ENCODE assay signal across 10 mouse cellular contexts in genomic region chr15:77243876-77244560, GRCm38 (mm10).
DNase-seq lines count a peak whose midpoint lies in the region; ATAC-seq and TF ChIP-seq lines count a peak whose summit lies in the region.
"Had no signal": no experiment of that assay in that cellular context is flagged by ENCODE, and none has a peak within 500 bp of the region (broad histone marks: within the 10 kb centered on the region; RNA-seq: fewer than 3 reads in every experiment).

No protein-coding gene starts in this region.

- no peak for TF ChIP-seq POLR2A in thymus, adult 2 months (IDR thresholded peaks at IDR 0.05; ENCODE audit: control insufficient read depth, extremely low read depth, insufficient read depth, low read length, poor library complexity)

- peak overlapping the region; percentile 56 for H3K9ac ChIP-seq in hindbrain, embryonic 15.5 days
- peak overlapping the region; percentile 25; the same call in 1 of the 2 replicates for H3K9ac ChIP-seq in neural tube, embryonic 14.5 days (replicated peaks; ENCODE audit: low read depth, low read length)
- H3K9ac ChIP-seq: lung, embryonic 15.5 days had no signal

- peak; percentile 45 to 80 for DNase-seq in adrenal gland, adult (ENCODE audit: inconsistent age in 2 of 2, low spot score in 1 of 2)
- no peak for DNase-seq in adrenal gland, postnatal 4 days (ENCODE audit: low spot score in 2 of 2)
- DNase-seq in left cerebral cortex, adult 2 months (ENCODE audit: extremely low spot score in 1 of 2, low spot score in 2 of 2) = no peak
- no peak for DNase-seq in left cerebral cortex, postnatal 25 days (ENCODE audit: low spot score in 2 of 2)
- no peak for DNase-seq in thymus, postnatal 36 days
- DNase-seq in thymus, adult 2 months = no peak

- intact Hi-C loops in left cerebral cortex, adult 2 months (cut with DNase I) = loop anchor here (5.0 kb wide), 1 partner anchor 113 kb away; no protein-coding TSS in a partner anchor
- intact Hi-C loops in left cerebral cortex, postnatal 25 days (cut with DNase I) = no loop called here

- 82% methylated on average over 5 of the region's 5 CpGs for WGBS in hindbrain, embryonic 15.5 days
- 82% methylated on average over 5 of the region's 5 CpGs for WGBS in neural tube, embryonic 14.5 days
- 94% methylated on average over 5 of the region's 5 CpGs for WGBS in thymus, adult 2 months

- H3K27me3 ChIP-seq in hindbrain, embryonic 15.5 days = no peaks in the 10 kb centered on the region
- no peaks in the 10 kb centered on the region for H3K27me3 ChIP-seq in neural tube, embryonic 14.5 days (ENCODE audit: control insufficient read depth, insufficient read depth, low read length)
- no peaks in the 10 kb centered on the region for H3K27me3 ChIP-seq in thymus, adult 2 months (ENCODE audit: control insufficient read depth, insufficient read depth, low read length)
- H3K27me3 ChIP-seq: lung, embryonic 15.5 days had no signal

- peak overlapping the region; percentile 98 for H3K27ac ChIP-seq in left cerebral cortex, adult 2 months
- H3K27ac ChIP-seq in hindbrain, embryonic 15.5 days (replicated peaks) = peak overlapping the region; percentile 73
- no peak overlapping the region for H3K27ac ChIP-seq in neural tube, embryonic 14.5 days (ENCODE audit: low read depth, low read length)
- no peak overlapping the region for H3K27ac ChIP-seq in thymus, adult 2 months (ENCODE audit: control insufficient read depth, insufficient read depth, low read length)
- H3K27ac ChIP-seq: lung, embryonic 15.5 days had no signal

- H3K4me3 ChIP-seq in left cerebral cortex, adult 2 months = peak overlapping the region; percentile 56
- peak overlapping the region; percentile 45 for H3K4me3 ChIP-seq in hindbrain, embryonic 15.5 days
- peak overlapping the region; percentile 32 for H3K4me3 ChIP-seq in neural tube, embryonic 14.5 days (ENCODE audit: low read depth, low read length)
- no peak overlapping the region for H3K4me3 ChIP-seq in thymus, adult 2 months (ENCODE audit: control insufficient read depth, insufficient read depth, low read length)
- H3K4me3 ChIP-seq: lung, embryonic 15.5 days had no signal

- peaks cover 50% of the 10 kb centered on the region for H3K4me1 ChIP-seq in hindbrain, embryonic 15.5 days (replicated peaks)
- H3K4me1 ChIP-seq in neural tube, embryonic 14.5 days (ENCODE audit: control insufficient read depth, insufficient read depth, low read length) = peaks cover 16% of the 10 kb centered on the region
- no peaks in the 10 kb centered on the region for H3K4me1 ChIP-seq in thymus, adult 2 months (replicated peaks; ENCODE audit: control insufficient read depth, insufficient read depth, low read length)

- no peak for ATAC-seq in hindbrain, embryonic 15.5 days (ENCODE audit: low FRiP score, low read depth)
- ATAC-seq in neural tube, embryonic 14.5 days (ENCODE audit: low read depth) = no peak
- ATAC-seq: intestine, embryonic 16.5 days had no signal

- H3K9me3 ChIP-seq in hindbrain, embryonic 15.5 days = no peaks in the 10 kb centered on the region
- H3K9me3 ChIP-seq in neural tube, embryonic 14.5 days (ENCODE audit: control insufficient read depth, low read length) = no peaks in the 10 kb centered on the region
- H3K9me3 ChIP-seq: lung, embryonic 15.5 days had no signal

- TF ChIP-seq CTCF in left cerebral cortex, adult 2 months (IDR thresholded peaks at IDR 0.05) = no peak
- no peak for TF ChIP-seq CTCF in thymus, adult 2 months (IDR thresholded peaks at IDR 0.05; ENCODE audit: borderline replicate concordance, control insufficient read depth, extremely low read depth, insufficient read depth, low read length, poor library complexity)

- H3K4me2 ChIP-seq in hindbrain, embryonic 15.5 days = peak overlapping the region; percentile 57
- H3K4me2 ChIP-seq in neural tube, embryonic 14.5 days (ENCODE audit: low read depth, low read length) = peak overlapping the region; percentile 61
- H3K4me2 ChIP-seq: lung, embryonic 15.5 days had no signal

- no peaks in the 10 kb centered on the region for H3K36me3 ChIP-seq in hindbrain, embryonic 15.5 days
- no peaks in the 10 kb centered on the region for H3K36me3 ChIP-seq in neural tube, embryonic 14.5 days (ENCODE audit: control insufficient read depth, insufficient read depth, low read length)
- no peaks in the 10 kb centered on the region for H3K36me3 ChIP-seq in thymus, adult 2 months (ENCODE audit: control insufficient read depth, insufficient read depth, low read length)
- H3K36me3 ChIP-seq: lung, embryonic 15.5 days had no signal

Comparison
In these comparisons a context has a peak if more than half of its experiments do, and no peak if none do; other contexts are left out.
1. DNase-seq: peak in adrenal gland, adult (2 of 2); none in adrenal gland, postnatal 4 days (0 of 2), left cerebral cortex, adult 2 months (0 of 2), left cerebral cortex, postnatal 25 days (0 of 2), thymus, postnatal 36 days (0 of 2) and thymus, adult 2 months (single experiment).
2. H3K27ac ChIP-seq: peak in left cerebral cortex, adult 2 months (single experiment) and hindbrain, embryonic 15.5 days (single experiment); none in neural tube, embryonic 14.5 days (single experiment) and thymus, adult 2 months (single experiment).